Mouse (Mus musculus): ENCODE measurements at regions not wholly inside any gene's neighbourhood (a gene's known extent, or its start where the extent isn't known, plus 50 kb on each side); places are given as distances from the start of the nearest gene placed in this dataset.

- no peak for TF ChIP-seq CTCF (IDR thresholded peaks at IDR 0.05; ENCODE audit: low read depth)
- no peak for TF ChIP-seq EP300 (IDR thresholded peaks at IDR 0.05; ENCODE audit: low read depth)
These were observed 90.8 kb upstream of the Cxcr4 start for GRCm38 (mm10) chr1:128682942-128683341.

Data from liver, embryonic 14.5 days (tissue).